Mouse (Mus musculus): ENCODE results near the gene 9130213A22Rik. TPM values are rescaled to one million over a fixed set of nuclear protein-coding genes. Genes with fewer than 3 reads are reported as not detected.

9130213A22Rik gene
- polyA plus RNA-seq, 1 experiment from 2014 or later: 0.14 TPM

GRCm38 (mm10) chr11:69106299-69106698 lies 16.1 kb downstream of the 9130213A22Rik start:
- DNase-seq (ENCODE audit: low spot score) (no peak), ATAC-seq (ENCODE audit: low read depth) (no peak)
- WGBS: 88% methylated on average over 11 of the region's 11 CpGs
- no peak overlapping the region for H3K4me3 ChIP-seq (ENCODE audit: low read depth, low read length)
- no peaks in the 10 kb centered on the region for H3K27me3 ChIP-seq (replicated peaks; ENCODE audit: control insufficient read depth, insufficient read depth, low read length)
- H3K4me2 ChIP-seq (ENCODE audit: low read depth, low read length): no peak overlapping the region
- H3K4me1 ChIP-seq (ENCODE audit: control insufficient read depth, insufficient read depth, low read length): peaks cover 3% of the 10 kb centered on the region; the same call in 1 of the 2 replicates
- H3K9me3 ChIP-seq (ENCODE audit: control insufficient read depth, low read length): no peaks in the 10 kb centered on the region
- no peak overlapping the region for H3K27ac ChIP-seq (replicated peaks; ENCODE audit: low read depth, low read length)
- H3K9ac ChIP-seq (ENCODE audit: low read depth, low read length): no peak overlapping the region
- H3K36me3 ChIP-seq (ENCODE audit: control insufficient read depth, insufficient read depth, low read length): peaks cover 85% of the 10 kb centered on the region

DNA sequence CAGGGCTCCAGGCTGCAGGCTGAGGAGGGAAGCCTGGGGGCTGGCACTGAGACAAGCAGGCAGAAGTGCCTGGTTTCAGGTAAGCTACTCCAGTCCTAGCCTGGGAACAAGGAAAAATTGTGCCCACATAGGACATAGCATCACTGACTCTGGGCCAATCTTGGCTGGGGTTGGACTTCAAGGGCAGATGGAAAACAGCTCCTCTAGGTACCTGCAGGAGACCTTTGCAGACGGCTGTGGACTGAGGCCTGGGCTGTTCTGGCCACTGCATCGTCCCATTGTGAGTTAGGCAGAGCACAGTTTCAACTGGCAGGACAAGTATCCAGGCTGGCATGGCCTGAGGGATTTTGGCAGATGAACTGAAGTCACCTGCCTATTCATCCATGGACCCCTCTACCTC lies 16.6 kb downstream of the 9130213A22Rik start:
- H3K9ac ChIP-seq (ENCODE audit: low read depth, low read length): no peak overlapping the region
- no peak overlapping the region for H3K4me3 ChIP-seq (ENCODE audit: low read depth, low read length)
- no peak overlapping the region for H3K27ac ChIP-seq (replicated peaks; ENCODE audit: low read depth, low read length)
- ATAC-seq (ENCODE audit: low read depth) (no peak), DNase-seq (ENCODE audit: low spot score) (no peak)
- H3K4me2 ChIP-seq (ENCODE audit: low read depth, low read length): no peak overlapping the region
- whole genome bisulfite sequencing: 91% methylated on average over 2 of the region's 2 CpGs
- peaks cover 3% of the 10 kb centered on the region; the same call in 1 of the 2 replicates for H3K4me1 ChIP-seq (ENCODE audit: control insufficient read depth, insufficient read depth, low read length)
- peaks cover 90% of the 10 kb centered on the region for H3K36me3 ChIP-seq (ENCODE audit: control insufficient read depth, insufficient read depth, low read length)
- no peaks in the 10 kb centered on the region for H3K9me3 ChIP-seq (ENCODE audit: control insufficient read depth, low read length)
- no peaks in the 10 kb centered on the region for H3K27me3 ChIP-seq (replicated peaks; ENCODE audit: control insufficient read depth, insufficient read depth, low read length)

- WGBS: 82% methylated on average over 6 of the region's 6 CpGs
- H3K27me3 ChIP-seq (replicated peaks; ENCODE audit: control insufficient read depth, insufficient read depth, low read length): no peaks in the 10 kb centered on the region
- peaks cover 93% of the 10 kb centered on the region for H3K36me3 ChIP-seq (ENCODE audit: control insufficient read depth, insufficient read depth, low read length)
- no peak overlapping the region for H3K4me2 ChIP-seq (ENCODE audit: low read depth, low read length)
- ATAC-seq (ENCODE audit: low read depth): no peak
- DNase-seq (ENCODE audit: low spot score): no peak
- no peaks in the 10 kb centered on the region for H3K9me3 ChIP-seq (ENCODE audit: control insufficient read depth, low read length)
- H3K4me1 ChIP-seq (ENCODE audit: control insufficient read depth, insufficient read depth, low read length): peaks cover 6% of the 10 kb centered on the region
- no peak overlapping the region for H3K4me3 ChIP-seq (ENCODE audit: low read depth, low read length)
- H3K27ac ChIP-seq (replicated peaks; ENCODE audit: low read depth, low read length): no peak overlapping the region
- H3K9ac ChIP-seq (ENCODE audit: low read depth, low read length): no peak overlapping the region
These were observed 17.2 kb downstream of the 9130213A22Rik start for GRCm38 (mm10) chr11:69105227-69105626.

GRCm38 (mm10) chr11:69104487-69104886 lies 17.9 kb downstream of the 9130213A22Rik start:
- H3K4me1 ChIP-seq (ENCODE audit: control insufficient read depth, insufficient read depth, low read length): peaks cover 4% of the 10 kb centered on the region
- ATAC-seq (ENCODE audit: low read depth): no peak
- no peak overlapping the region for H3K4me3 ChIP-seq (ENCODE audit: low read depth, low read length)
- H3K36me3 ChIP-seq (ENCODE audit: control insufficient read depth, insufficient read depth, low read length): peaks cover 91% of the 10 kb centered on the region
- no peaks in the 10 kb centered on the region for H3K9me3 ChIP-seq (ENCODE audit: control insufficient read depth, low read length)
- no peaks in the 10 kb centered on the region for H3K27me3 ChIP-seq (replicated peaks; ENCODE audit: control insufficient read depth, insufficient read depth, low read length)
- no peak overlapping the region for H3K27ac ChIP-seq (replicated peaks; ENCODE audit: low read depth, low read length)
- 91% methylated on average over 14 of the region's 14 CpGs for WGBS
- no peak overlapping the region for H3K9ac ChIP-seq (ENCODE audit: low read depth, low read length)
- no peak overlapping the region for H3K4me2 ChIP-seq (ENCODE audit: low read depth, low read length)
- DNase-seq (ENCODE audit: low spot score): no peak

- WGBS: 90% methylated on average over 15 of the region's 15 CpGs
- Histone ChIP-seq H3K27ac (replicated peaks; ENCODE audit: low read depth, low read length) (no peak overlapping the region), H3K4me1 (ENCODE audit: control insufficient read depth, insufficient read depth, low read length) (peaks cover 4% of the 10 kb centered on the region), H3K4me3 (ENCODE audit: low read depth, low read length) (no peak overlapping the region), H3K36me3 (ENCODE audit: control insufficient read depth, insufficient read depth, low read length) (peaks cover 84% of the 10 kb centered on the region), H3K9me3 (ENCODE audit: control insufficient read depth, low read length) (no peaks in the 10 kb centered on the region), H3K27me3 (replicated peaks; ENCODE audit: control insufficient read depth, insufficient read depth, low read length) (no peaks in the 10 kb centered on the region), H3K4me2 (ENCODE audit: low read depth, low read length) (no peak overlapping the region), H3K9ac (ENCODE audit: low read depth, low read length) (no peak overlapping the region)
- DNase-seq (ENCODE audit: low spot score) (no peak), ATAC-seq (ENCODE audit: low read depth) (no peak)
These were observed 18.6 kb downstream of the 9130213A22Rik start for GRCm38 (mm10) chr11:69103531-69104435.

DNA sequence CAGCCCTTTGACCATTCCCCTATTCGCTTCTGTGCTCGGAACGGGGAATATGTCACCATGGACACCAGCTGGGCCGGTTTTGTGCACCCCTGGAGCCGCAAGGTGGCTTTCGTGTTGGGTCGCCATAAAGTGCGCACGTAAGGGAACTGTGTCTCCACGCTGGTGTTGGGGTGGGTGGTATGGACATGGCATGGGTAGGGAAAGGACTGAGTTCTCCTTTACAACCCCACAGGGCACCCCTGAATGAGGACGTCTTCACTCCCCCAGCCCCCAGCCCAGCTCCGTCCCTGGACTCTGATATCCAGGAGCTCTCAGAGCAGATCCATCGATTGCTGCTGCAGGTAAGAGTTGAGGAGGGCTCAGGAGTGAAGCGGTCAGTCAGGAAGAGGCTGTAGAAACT lies 19.3 kb downstream of the 9130213A22Rik start:
- peaks cover 77% of the 10 kb centered on the region for H3K36me3 ChIP-seq (ENCODE audit: control insufficient read depth, insufficient read depth, low read length)
- H3K9me3 ChIP-seq (ENCODE audit: control insufficient read depth, low read length): no peaks in the 10 kb centered on the region
- H3K4me3 ChIP-seq (ENCODE audit: low read depth, low read length): no peak overlapping the region
- ATAC-seq (ENCODE audit: low read depth) (no peak), DNase-seq (ENCODE audit: low spot score) (no peak)
- H3K4me1 ChIP-seq (ENCODE audit: control insufficient read depth, insufficient read depth, low read length): peaks cover 9% of the 10 kb centered on the region
- 95% methylated on average over 14 of the region's 14 CpGs for WGBS
- no peak overlapping the region for H3K4me2 ChIP-seq (ENCODE audit: low read depth, low read length)
- H3K27me3 ChIP-seq (replicated peaks; ENCODE audit: control insufficient read depth, insufficient read depth, low read length): no peaks in the 10 kb centered on the region
- no peak overlapping the region for H3K9ac ChIP-seq (ENCODE audit: low read depth, low read length)
- no peak overlapping the region for H3K27ac ChIP-seq (replicated peaks; ENCODE audit: low read depth, low read length)

- H3K4me3 ChIP-seq (ENCODE audit: low read depth, low read length): no peak overlapping the region
- H3K9me3 ChIP-seq (ENCODE audit: control insufficient read depth, low read length): no peaks in the 10 kb centered on the region
- no peak for DNase-seq (ENCODE audit: low spot score)
- H3K36me3 ChIP-seq (ENCODE audit: control insufficient read depth, insufficient read depth, low read length): peaks cover 70% of the 10 kb centered on the region
- H3K27ac ChIP-seq (replicated peaks; ENCODE audit: low read depth, low read length): no peak overlapping the region
- H3K9ac ChIP-seq (ENCODE audit: low read depth, low read length): no peak overlapping the region
- ATAC-seq (ENCODE audit: low read depth): no peak
- H3K27me3 ChIP-seq (replicated peaks; ENCODE audit: control insufficient read depth, insufficient read depth, low read length): no peaks in the 10 kb centered on the region
- no peak overlapping the region for H3K4me2 ChIP-seq (ENCODE audit: low read depth, low read length)
- peaks cover 16% of the 10 kb centered on the region for H3K4me1 ChIP-seq (ENCODE audit: control insufficient read depth, insufficient read depth, low read length)
- 94% methylated on average over 7 of the region's 7 CpGs for WGBS
These were observed 20.0 kb downstream of the 9130213A22Rik start for GRCm38 (mm10) chr11:69102403-69102725.

GRCm38 (mm10) chr11:69101604-69102402 lies 20.6 kb downstream of the 9130213A22Rik start:
- 92% methylated on average over 19 of the region's 21 CpGs for WGBS
- Histone ChIP-seq H3K4me2 (ENCODE audit: low read depth, low read length) (no peak overlapping the region), H3K27me3 (replicated peaks; ENCODE audit: control insufficient read depth, insufficient read depth, low read length) (no peaks in the 10 kb centered on the region), H3K4me1 (ENCODE audit: control insufficient read depth, insufficient read depth, low read length) (peaks cover 19% of the 10 kb centered on the region), H3K27ac (replicated peaks; ENCODE audit: low read depth, low read length) (no peak overlapping the region), H3K4me3 (ENCODE audit: low read depth, low read length) (no peak overlapping the region), H3K9me3 (ENCODE audit: control insufficient read depth, low read length) (no peaks in the 10 kb centered on the region), H3K36me3 (ENCODE audit: control insufficient read depth, insufficient read depth, low read length) (peaks cover 64% of the 10 kb centered on the region), H3K9ac (ENCODE audit: low read depth, low read length) (no peak overlapping the region)
- ATAC-seq (ENCODE audit: low read depth) (no peak), DNase-seq (ENCODE audit: low spot score) (no peak)
